Mouse (Mus musculus) ES-Bruce4 (cell line): ENCODE measurements around the gene Ipo9. TPM values are rescaled to one million over a fixed set of nuclear protein-coding genes. Genes with fewer than 3 reads are reported as not detected.
A peak's percentile ranks its signal among the peaks of the same experiment; 100 is the strongest.

ENCODE experiments used
- H3K27ac ChIP-seq: 2 replicates; pipeline ENCODE4 v1.5.1; 2012; ENCODE audit warnings: low read length, inconsistent platforms; ENCODE audit not compliant: insufficient read depth
- H3K27me3 ChIP-seq: 2 replicates; pipeline ENCODE4 v1.6.1; 2012; ENCODE audit warnings: mild to moderate bottlenecking, low read length, inconsistent platforms; ENCODE audit not compliant: control insufficient read depth, poor library complexity, insufficient read depth, severe bottlenecking
- H3K36me3 ChIP-seq: 2 replicates; pipeline ENCODE4 v1.6.1; 2012; ENCODE audit warnings: inconsistent platforms, mild to moderate bottlenecking, low read length, moderate library complexity; ENCODE audit not compliant: control insufficient read depth, poor library complexity, insufficient read depth, severe bottlenecking
- H3K4me1 ChIP-seq: one replicate; pipeline ENCODE4 v1.8.1; 2011; ENCODE audit warnings: low read length; ENCODE audit not compliant: control insufficient read depth, insufficient read depth
- H3K4me3 ChIP-seq: 2 replicates; pipeline ENCODE4 v1.5.1; 2011; ENCODE audit warnings: low read depth, mild to moderate bottlenecking, low read length
- H3K9ac ChIP-seq: 2 replicates; pipeline ENCODE4 v1.6.1; 2012; ENCODE audit warnings: low read depth, mild to moderate bottlenecking, inconsistent platforms; ENCODE audit not compliant: poor library complexity, severe bottlenecking
- H3K9me3 ChIP-seq: replicated peaks from 2 replicates; pipeline ENCODE4 v1.6.1; 2012; ENCODE audit warnings: mild to moderate bottlenecking, low read length, inconsistent platforms; ENCODE audit not compliant: control insufficient read depth, poor library complexity, insufficient read depth, severe bottlenecking
- CTCF ChIP-seq: IDR thresholded peaks from one replicate; pipeline ENCODE4 v1.8.1; 2011; ENCODE audit warnings: low read depth, low read length
- EP300 ChIP-seq: IDR thresholded peaks from 2 replicates; pipeline ENCODE4 v1.6.1; 2011; ENCODE audit warnings: low read depth, low read length; ENCODE audit not compliant: insufficient read depth
- POLR2A ChIP-seq: IDR thresholded peaks from one replicate; pipeline ENCODE4 v1.8.1; 2011; ENCODE audit warnings: low read length; ENCODE audit not compliant: insufficient read depth
- polyA plus RNA-seq: library from polyadenylated mRNA; stranded (reverse); fragments of >200 nt; gene quantifications from 2 replicates; pipeline ENCODE4 v1.2.4, GENCODE M21; 2011; ENCODE audit warnings: low read depth; ENCODE audit not compliant: missing spikeins, insufficient read depth, insufficient read length

The Ipo9 gene
- polyA plus RNA-seq, 1 experiment, result 123 TPM

DNA sequence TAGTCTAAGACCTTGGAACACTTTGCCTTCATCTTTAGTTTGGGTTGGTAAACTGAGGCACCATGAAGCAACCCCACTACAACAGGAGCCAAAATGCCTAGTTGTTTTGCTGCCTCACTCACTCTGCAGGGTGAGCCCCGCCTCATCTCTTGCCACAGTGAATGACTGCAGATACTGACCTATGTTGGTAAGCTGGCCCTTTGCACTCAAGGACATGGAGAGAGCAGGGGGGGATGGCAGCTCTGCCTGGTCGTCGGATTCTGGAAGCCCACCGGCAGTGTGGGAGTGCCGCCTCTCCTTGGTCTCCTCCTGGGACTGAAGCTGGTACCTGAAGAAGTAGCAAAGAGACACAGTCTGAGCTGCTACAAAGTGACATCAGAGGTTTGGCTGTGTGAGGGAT lies 37.2 kb upstream of the Ipo9 start:
- Histone ChIP-seq H3K4me1 (peaks cover 11% of the 10 kb centered on the region), H3K27me3 (no peaks in the 10 kb centered on the region), H3K36me3 (peaks cover 9% of the 10 kb centered on the region), H3K27ac (no peak overlapping the region), H3K9ac (no peak overlapping the region), H3K4me3 (no peak overlapping the region), H3K9me3 (no peaks in the 10 kb centered on the region)
- TF ChIP-seq EP300, result no peak
- no peak for TF ChIP-seq CTCF
- TF ChIP-seq POLR2A, result no peak

DNA sequence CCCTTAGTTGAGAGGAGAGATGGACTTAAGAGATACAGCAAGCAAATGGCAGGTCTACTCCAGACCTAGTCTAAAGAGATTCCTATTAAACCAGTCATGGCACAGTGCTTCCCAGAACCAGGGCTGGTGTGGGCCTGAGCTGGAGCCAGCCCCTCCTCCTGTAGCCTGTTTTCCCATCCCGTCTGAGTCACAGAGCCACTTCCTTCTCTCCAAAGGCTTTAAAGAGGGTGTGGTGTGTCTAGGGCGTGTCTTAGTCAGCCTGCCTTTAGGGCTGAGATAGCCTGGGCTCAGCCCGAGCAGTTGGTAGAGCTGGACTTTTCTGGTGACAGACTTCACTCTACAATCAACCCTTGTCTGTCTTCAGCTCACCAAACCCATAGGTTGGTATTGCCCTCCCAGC lies 36.6 kb upstream of the Ipo9 start:
- TF ChIP-seq POLR2A (no peak), EP300 (0 out of 2 replicates have a peak, but pooled peaks have one; percentile 60)
- H3K4me1 ChIP-seq, result peaks cover 11% of the 10 kb centered on the region
- no peak overlapping the region for H3K4me3 ChIP-seq
- H3K36me3 ChIP-seq, result peaks cover 9% of the 10 kb centered on the region
- H3K9ac ChIP-seq, result no peak overlapping the region
- no peaks in the 10 kb centered on the region for H3K27me3 ChIP-seq
- H3K9me3 ChIP-seq, result no peaks in the 10 kb centered on the region
- no peak overlapping the region for H3K27ac ChIP-seq

DNA sequence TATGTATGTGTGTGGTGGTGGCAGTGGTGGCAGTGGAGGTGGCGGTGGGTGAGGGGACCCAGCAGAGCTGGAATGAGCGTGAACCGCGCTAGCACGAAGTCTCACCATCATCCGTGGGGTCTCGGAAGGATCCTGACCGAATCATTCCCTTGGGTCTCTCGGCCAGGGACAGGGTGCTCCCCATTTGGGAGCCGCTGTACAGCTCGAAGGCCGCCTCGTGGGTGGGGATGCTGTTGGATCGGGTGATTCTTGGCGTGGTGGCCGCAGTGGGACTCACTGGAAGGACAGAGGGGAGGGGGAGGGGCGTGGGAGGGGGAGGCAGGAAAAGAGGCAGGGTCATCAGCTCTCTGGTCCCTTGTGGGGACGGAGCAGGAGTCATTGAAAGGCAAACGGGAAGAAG lies 35.4 kb upstream of the Ipo9 start:
- peaks cover 8% of the 10 kb centered on the region for H3K4me1 ChIP-seq
- peaks cover 5% of the 10 kb centered on the region for H3K36me3 ChIP-seq
- no peaks in the 10 kb centered on the region for H3K9me3 ChIP-seq
- H3K27me3 ChIP-seq, result no peaks in the 10 kb centered on the region
- no peak overlapping the region for H3K4me3 ChIP-seq
- TF ChIP-seq POLR2A, result no peak
- no peak for TF ChIP-seq CTCF
- TF ChIP-seq EP300, result no peak
- H3K27ac ChIP-seq, result no peak overlapping the region
- H3K9ac ChIP-seq, result no peak overlapping the region

DNA sequence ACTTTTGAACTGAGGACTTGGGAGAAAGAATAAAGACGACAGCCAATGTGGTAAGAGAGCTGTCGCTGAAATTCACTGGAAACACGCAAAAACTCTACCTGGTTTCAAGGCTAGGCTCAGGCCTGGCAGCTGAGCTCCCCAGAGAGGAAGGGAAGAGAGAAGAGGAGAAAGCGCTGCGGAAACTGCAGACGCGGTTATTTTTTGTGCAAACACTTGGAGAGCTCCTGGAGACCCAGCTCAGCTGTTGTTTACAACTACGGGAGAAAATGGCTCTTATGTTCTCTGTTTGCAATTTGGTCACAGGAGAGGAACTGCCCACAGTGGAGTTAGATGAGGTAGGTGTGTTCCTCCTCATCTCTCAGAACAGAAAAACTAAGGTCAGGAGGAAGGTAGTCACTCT lies 32.4 kb upstream of the Ipo9 start:
- Histone ChIP-seq H3K9me3 (no peaks in the 10 kb centered on the region), H3K9ac (no peak overlapping the region), H3K27me3 (no peaks in the 10 kb centered on the region), H3K4me1 (peaks cover 6% of the 10 kb centered on the region), H3K36me3 (peaks cover 4% of the 10 kb centered on the region; the same call in 1 of the 2 replicates), H3K4me3 (no peak overlapping the region), H3K27ac (no peak overlapping the region)
- TF ChIP-seq EP300, result no peak
- no peak for TF ChIP-seq POLR2A

DNA sequence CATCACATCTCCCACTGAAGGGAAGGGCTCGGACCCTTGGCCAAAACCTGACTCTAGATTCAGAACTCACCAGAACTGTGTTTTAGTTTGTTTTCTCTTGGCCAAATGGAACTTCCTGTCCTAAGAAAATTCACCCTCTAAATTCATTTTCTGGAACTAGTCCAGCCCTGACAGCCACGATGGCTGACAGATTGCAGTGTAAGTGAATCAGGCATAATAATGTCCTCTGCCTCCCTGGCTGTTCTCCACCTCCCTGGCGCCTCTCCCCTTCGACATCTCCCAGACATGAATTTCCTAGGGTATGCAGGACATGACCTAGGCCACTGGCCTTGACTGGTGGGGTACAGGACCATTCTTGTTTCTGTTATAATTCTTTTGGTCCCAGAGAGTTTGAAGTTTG lies 32.0 kb upstream of the Ipo9 start:
- Histone ChIP-seq H3K9me3 (no peaks in the 10 kb centered on the region), H3K36me3 (peaks cover 4% of the 10 kb centered on the region; the same call in 1 of the 2 replicates), H3K4me1 (peaks cover 3% of the 10 kb centered on the region), H3K27me3 (no peaks in the 10 kb centered on the region), H3K9ac (no peak overlapping the region), H3K4me3 (no peak overlapping the region), H3K27ac (no peak overlapping the region)
- no peak for TF ChIP-seq POLR2A
- no peak for TF ChIP-seq EP300
- no peak for TF ChIP-seq CTCF

DNA sequence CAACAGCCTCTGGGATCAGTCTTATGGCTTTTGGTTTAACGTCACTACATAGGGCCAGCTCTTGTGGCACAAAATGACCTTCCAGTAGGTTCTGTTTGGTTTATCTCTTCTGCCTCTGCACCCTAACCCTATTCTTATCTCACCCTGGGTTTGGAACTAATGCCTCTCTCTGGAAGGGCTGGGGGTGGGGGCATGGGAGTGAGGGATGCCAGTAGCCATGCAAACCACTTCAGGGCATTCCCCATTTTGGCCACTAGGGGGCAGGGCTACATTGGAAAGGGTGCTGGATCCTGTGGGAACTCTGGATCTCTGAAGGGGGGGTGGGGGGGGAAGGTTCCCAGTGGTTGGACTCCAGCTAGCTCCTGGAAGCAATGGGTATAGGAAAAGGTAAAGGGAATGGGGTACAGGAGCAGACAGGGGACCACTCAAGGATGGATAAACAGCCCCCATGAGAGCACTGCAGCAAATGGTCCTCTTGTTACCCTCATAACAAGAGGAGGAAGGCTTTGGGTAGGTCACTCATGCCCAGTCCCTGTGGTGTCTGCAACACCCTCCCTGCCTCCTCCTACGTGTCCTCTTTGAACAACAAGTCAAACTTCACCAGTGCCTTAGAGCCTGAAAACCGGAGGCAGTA lies 30.9 kb upstream of the Ipo9 start:
- Histone ChIP-seq H3K4me3 (no peak overlapping the region), H3K4me1 (no peaks in the 10 kb centered on the region), H3K9ac (no peak overlapping the region), H3K27me3 (no peaks in the 10 kb centered on the region), H3K9me3 (no peaks in the 10 kb centered on the region), H3K27ac (no peak overlapping the region), H3K36me3 (peaks cover 4% of the 10 kb centered on the region; the same call in 1 of the 2 replicates)
- TF ChIP-seq CTCF (peak; percentile 76), EP300 (no peak)
